In genomic region chr15:79576947-79577346, GRCm38 (mm10) we compare ENCODE assay signal across 26 mouse cellular contexts. TPM values are rescaled to one million over a fixed set of nuclear protein-coding genes. Genes with fewer than 3 reads are reported as not detected.
"Had no signal": no experiment of that assay in that cellular context is flagged by ENCODE, and none has a peak within 500 bp of the region (broad histone marks: within the 10 kb centered on the region; RNA-seq: fewer than 3 reads in every experiment).

No protein-coding gene starts in this region.

- H3K4me2 ChIP-seq: intestine, embryonic 15.5 days; kidney, embryonic 15.5 days; limb, embryonic 12.5 days; limb, embryonic 15.5 days; liver, embryonic 11.5 days; lung, embryonic 14.5 days; midbrain, embryonic 13.5 days; neural tube, embryonic 13.5 days had no signal

- H3K9ac ChIP-seq: intestine, embryonic 15.5 days; kidney, embryonic 15.5 days; limb, embryonic 12.5 days; limb, embryonic 15.5 days; liver, embryonic 14.5 days; liver, postnatal 0 days; lung, embryonic 14.5 days; midbrain, embryonic 13.5 days; neural tube, embryonic 13.5 days had no signal

- H3K27ac ChIP-seq: intestine, embryonic 15.5 days; kidney, embryonic 15.5 days; limb, embryonic 12.5 days; limb, embryonic 15.5 days; liver, embryonic 14.5 days; macrophage; midbrain, embryonic 10.5 days; midbrain, embryonic 13.5 days; neural tube, embryonic 13.5 days; stomach, postnatal 0 days had no signal

- ATAC-seq: intestine, embryonic 15.5 days; liver, postnatal 0 days; lung, postnatal 0 days; midbrain, embryonic 13.5 days; midbrain, embryonic 16.5 days had no signal

- H3K9me3 ChIP-seq: intestine, embryonic 15.5 days; kidney, embryonic 15.5 days; limb, embryonic 12.5 days; limb, embryonic 15.5 days; midbrain, embryonic 10.5 days; midbrain, embryonic 13.5 days; neural tube, embryonic 13.5 days had no signal

- H3K4me1 ChIP-seq: intestine, embryonic 15.5 days; kidney, embryonic 15.5 days; limb, embryonic 12.5 days; limb, embryonic 15.5 days; midbrain, embryonic 10.5 days; midbrain, embryonic 13.5 days; neural tube, embryonic 13.5 days had no signal

- H3K27me3 ChIP-seq: intestine, embryonic 15.5 days; kidney, embryonic 15.5 days; limb, embryonic 12.5 days; limb, embryonic 15.5 days; midbrain, embryonic 13.5 days; neural tube, embryonic 13.5 days had no signal

- H3K4me3 ChIP-seq: intestine, embryonic 15.5 days; kidney, embryonic 15.5 days; limb, embryonic 12.5 days; limb, embryonic 15.5 days; megakaryocyte, embryonic 14.5 days; midbrain, embryonic 10.5 days; midbrain, embryonic 13.5 days; myocyte; neural tube, embryonic 13.5 days had no signal

- H3K36me3 ChIP-seq: intestine, embryonic 15.5 days; kidney, embryonic 15.5 days; limb, embryonic 12.5 days; limb, embryonic 15.5 days; midbrain, embryonic 10.5 days; midbrain, embryonic 13.5 days; neural tube, embryonic 13.5 days had no signal

- DNase-seq: kidney, adult 11 months; kidney, adult 8-10 months; kidney, postnatal 10 days; kidney, postnatal 36 days; left cerebral cortex, postnatal 4 days; liver, postnatal 0 days; lung, embryonic 14.5 days; right cerebral cortex, postnatal 14 days; right cerebral cortex, postnatal 4 days had no signal

RNA-seq across cellular contexts. Expression of gene Dmc1, which starts 28.0 kb away (rescaled TPM):
- total RNA-seq: monocyte, adult 5-6 weeks; neutrophil, adult 5-6 weeks had no signal
- polyA plus RNA-seq: macrophage, myocyte had no signal
